Mouse (Mus musculus): ENCODE results near the gene Mrgpra6.

GRCm38 (mm10) chr7:47244658-47245057, 39.9 kb upstream of the Mrgpra6 start:
- TF ChIP-seq POLR2A (IDR thresholded peaks at IDR 0.05; ENCODE audit: low read depth, low read length), result no peak
- no peak for TF ChIP-seq CTCF (conservative IDR thresholded peaks at IDR 0.05; ENCODE audit: insufficient read depth, insufficient read length, low read depth, low read length)

All from kidney, adult 2 months (tissue).